Mouse (Mus musculus): ENCODE measurements around the gene Fut8. TPM values are rescaled to one million over a fixed set of nuclear protein-coding genes. Genes with fewer than 3 reads are reported as not detected.

Gene Fut8
- polyA plus RNA-seq (2012; rRNA removed) = 4.9 and 9.4 TPM in 2 replicates

- DNase-seq (ENCODE audit: low read depth) = no peak
Measured at GRCm38 (mm10) chr12:77237950-77238530, at the start of gene Fut8. TSS of gene Fut8 (plus strand) at chr12:77238125.

- no peak for DNase-seq (ENCODE audit: low read depth)
Measured at GRCm38 (mm10) chr12:77189161-77189560, 48.8 kb upstream of the Fut8 start.

GRCm38 (mm10) chr12:77189933-77190446, 47.9 kb upstream of the Fut8 start:
- DNase-seq (ENCODE audit: low read depth) = no peak

- no peak for DNase-seq (ENCODE audit: low read depth)
Measured at GRCm38 (mm10) chr12:77191478-77192271, 46.2 kb upstream of the Fut8 start.

GRCm38 (mm10) chr12:77192714-77193113, 45.2 kb upstream of the Fut8 start:
- DNase-seq (ENCODE audit: low read depth) = no peak

- no peak for DNase-seq (ENCODE audit: low read depth)
Measured at GRCm38 (mm10) chr12:77193225-77193716, 44.7 kb upstream of the Fut8 start.

- DNase-seq (ENCODE audit: low read depth) = no peak
Measured at GRCm38 (mm10) chr12:77195044-77195443, 42.9 kb upstream of the Fut8 start.

GRCm38 (mm10) chr12:77196529-77197095, 41.3 kb upstream of the Fut8 start:
- no peak for DNase-seq (ENCODE audit: low read depth)

GRCm38 (mm10) chr12:77197121-77197599, 40.8 kb upstream of the Fut8 start:
- no peak for DNase-seq (ENCODE audit: low read depth)

GRCm38 (mm10) chr12:77198253-77198652, 39.7 kb upstream of the Fut8 start:
- DNase-seq (ENCODE audit: low read depth) = no peak

GRCm38 (mm10) chr12:77201461-77202143, 36.3 kb upstream of the Fut8 start:
- DNase-seq (ENCODE audit: low read depth) = no peak

GRCm38 (mm10) chr12:77203136-77203535, 34.8 kb upstream of the Fut8 start:
- DNase-seq (ENCODE audit: low read depth) = no peak

GRCm38 (mm10) chr12:77206852-77207251, 31.1 kb upstream of the Fut8 start:
- peak; percentile 86 for DNase-seq (ENCODE audit: low read depth)

GRCm38 (mm10) chr12:77208056-77208455, 29.9 kb upstream of the Fut8 start:
- DNase-seq (ENCODE audit: low read depth) = no peak

- no peak for DNase-seq (ENCODE audit: low read depth)
Measured at GRCm38 (mm10) chr12:77208576-77209180, 29.2 kb upstream of the Fut8 start.

- no peak for DNase-seq (ENCODE audit: low read depth)
Measured at GRCm38 (mm10) chr12:77211695-77212208, 26.2 kb upstream of the Fut8 start.

GRCm38 (mm10) chr12:77213896-77214564, 23.9 kb upstream of the Fut8 start:
- no peak for DNase-seq (ENCODE audit: low read depth)

GRCm38 (mm10) chr12:77214565-77214909, 23.4 kb upstream of the Fut8 start:
- DNase-seq (ENCODE audit: low read depth) = no peak

- DNase-seq (ENCODE audit: low read depth) = no peak
Measured at GRCm38 (mm10) chr12:77216511-77217192, 21.3 kb upstream of the Fut8 start.

GRCm38 (mm10) chr12:77220616-77221015, 17.3 kb upstream of the Fut8 start:
- no peak for DNase-seq (ENCODE audit: low read depth)
